Mouse (Mus musculus) intestine, embryonic 16.5 days (tissue): Measurements from ENCODE around the gene Cdh4. TPM values are rescaled to one million over a fixed set of nuclear protein-coding genes. Genes with fewer than 3 reads are reported as not detected.

ENCODE experiments used
- ATAC-seq: fragments of 200-750 bp; cut with Nextera tagmentation; 2 replicates; pipeline ENCODE4 v1.8.0; 2017; ENCODE audit warnings: moderate TSS enrichment, moderate library complexity
- H3K27ac ChIP-seq: fragments of 300-500 bp; sonication (generic); 2 replicates; pipeline ENCODE4 v1.5.1; 2014; ENCODE audit warnings: mild to moderate bottlenecking, low read length
- H3K27me3 ChIP-seq: fragments of 300-500 bp; sonication (generic); replicated peaks from 2 replicates; pipeline ENCODE4 v1.6.1; 2014; ENCODE audit warnings: low read length, control low read depth, mixed read lengths; ENCODE audit not compliant: control insufficient read depth, insufficient read depth
- H3K36me3 ChIP-seq: fragments of 300-500 bp; sonication (generic); 2 replicates; pipeline ENCODE4 v1.6.1; 2014; ENCODE audit warnings: low read length, control low read depth; ENCODE audit not compliant: control insufficient read depth, insufficient read depth
- H3K4me1 ChIP-seq: fragments of 300-500 bp; sonication (generic); 2 replicates; pipeline ENCODE4 v1.6.1; 2014; ENCODE audit warnings: low read length, control low read depth, mixed read lengths; ENCODE audit not compliant: control insufficient read depth, insufficient read depth
- H3K4me2 ChIP-seq: fragments of 300-500 bp; sonication (generic); 2 replicates; pipeline ENCODE4 v1.6.1; 2014; ENCODE audit warnings: low read depth, low read length, control low read depth
- H3K4me3 ChIP-seq: fragments of 300-500 bp; sonication (generic); 2 replicates; pipeline ENCODE4 v1.5.1; 2014; ENCODE audit warnings: mild to moderate bottlenecking, low read length
- H3K9ac ChIP-seq: fragments of 300-500 bp; sonication (generic); 2 replicates; pipeline ENCODE4 v1.6.1; 2014; ENCODE audit warnings: low read depth, low read length
- H3K9me3 ChIP-seq: fragments of 300-500 bp; sonication (generic); 2 replicates; pipeline ENCODE4 v1.6.1; 2016; ENCODE audit warnings: low read length, control low read depth; ENCODE audit not compliant: control insufficient read depth
- WGBS: fragments of 180-500 bp; shearing (Covaris S2); extraction: QIAGEN DNeasy Blood & Tissue Kit; methylation state at CpG from one replicate; pipeline ENCODE4 v1.1.7; 2014; 5-methylcytosine and 5-hydroxymethylcytosine counted together
- polyA plus RNA-seq: library from polyadenylated mRNA; unstranded; fragments of >200 nt; fragmentation: Nextera tagmentation; extraction: Ambion mirVana; gene quantifications from 2 replicates; pipeline ENCODE4 v1.2.1, GENCODE M21; 2015

Cdh4 gene
- polyA plus RNA-seq, 1 experiment from 2014 or later: 2.2 TPM

GRCm38 (mm10) chr2:179729002-179729401 is 286.8 kb downstream of the Cdh4 start:
- H3K27me3 ChIP-seq: no peaks in the 10 kb centered on the region
- WGBS: 47% methylated on average over 8 of the region's 8 CpGs

GRCm38 (mm10) chr2:179729802-179730201 is 287.6 kb downstream of the Cdh4 start:
- H3K4me3 ChIP-seq: no peak overlapping the region
- 0 out of 2 replicates have a peak, but pooled peaks cover 2% of the 10 kb centered on the region for H3K4me1 ChIP-seq
- no peak overlapping the region for H3K27ac ChIP-seq
- 77% methylated on average over 4 of the region's 4 CpGs for WGBS
- no peaks in the 10 kb centered on the region for H3K27me3 ChIP-seq
- no peak for ATAC-seq
- H3K9ac ChIP-seq: no peak overlapping the region
- H3K36me3 ChIP-seq: no peaks in the 10 kb centered on the region
- H3K9me3 ChIP-seq: no peaks in the 10 kb centered on the region
- no peak overlapping the region for H3K4me2 ChIP-seq

More at GRCm38 (mm10) chr2:179729002-179729401, 286.8 kb downstream of the Cdh4 start:
- no peak overlapping the region for H3K9ac ChIP-seq
- no peak overlapping the region for H3K4me3 ChIP-seq
- ATAC-seq: no peak
- H3K4me2 ChIP-seq: no peak overlapping the region
- no peaks in the 10 kb centered on the region for H3K9me3 ChIP-seq
- no peak overlapping the region for H3K27ac ChIP-seq
- H3K4me1 ChIP-seq: 0 out of 2 replicates have a peak, but pooled peaks cover 2% of the 10 kb centered on the region
- H3K36me3 ChIP-seq: no peaks in the 10 kb centered on the region

DNA sequence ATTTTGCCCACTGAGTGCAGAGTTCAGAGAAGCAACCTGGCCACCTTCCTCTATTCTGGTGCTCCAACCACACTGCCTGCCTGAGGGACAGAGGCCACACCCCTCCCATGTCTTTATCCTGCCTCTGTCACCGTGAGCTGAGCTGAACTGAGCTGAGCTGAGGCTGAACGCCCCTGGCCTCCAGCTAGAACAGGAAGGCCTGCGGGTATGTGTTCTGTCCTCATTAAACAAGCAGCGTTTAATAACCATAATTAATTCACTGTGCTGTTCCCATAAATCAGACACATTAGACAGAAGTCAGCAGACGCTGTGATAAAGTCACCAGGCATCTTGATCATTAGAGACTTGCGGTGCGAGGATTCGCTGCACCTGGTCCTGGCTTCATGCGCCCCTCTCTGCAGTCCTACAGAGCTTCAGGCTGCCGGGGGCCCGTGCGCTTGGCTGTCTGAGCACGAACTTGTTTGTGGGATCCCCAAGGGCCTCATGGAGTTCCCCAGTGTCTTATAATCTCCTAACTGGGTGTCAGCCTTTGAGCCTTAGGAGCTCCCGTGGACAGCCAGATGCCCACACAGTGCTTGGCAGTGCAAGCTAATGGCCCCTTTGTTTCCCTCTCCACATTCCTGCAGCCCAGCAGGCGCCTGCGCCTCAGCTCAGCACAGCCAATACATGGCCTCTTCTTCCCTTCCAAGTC is 291.1 kb downstream of the Cdh4 start:
- Histone ChIP-seq H3K4me2 (no peak overlapping the region), H3K27ac (no peak overlapping the region), H3K36me3 (no peaks in the 10 kb centered on the region), H3K27me3 (no peaks in the 10 kb centered on the region), H3K4me1 (no peaks in the 10 kb centered on the region), H3K9ac (no peak overlapping the region), H3K4me3 (no peak overlapping the region), H3K9me3 (no peaks in the 10 kb centered on the region)
- no peak for ATAC-seq
- WGBS: 48% methylated on average over 16 of the region's 16 CpGs

DNA sequence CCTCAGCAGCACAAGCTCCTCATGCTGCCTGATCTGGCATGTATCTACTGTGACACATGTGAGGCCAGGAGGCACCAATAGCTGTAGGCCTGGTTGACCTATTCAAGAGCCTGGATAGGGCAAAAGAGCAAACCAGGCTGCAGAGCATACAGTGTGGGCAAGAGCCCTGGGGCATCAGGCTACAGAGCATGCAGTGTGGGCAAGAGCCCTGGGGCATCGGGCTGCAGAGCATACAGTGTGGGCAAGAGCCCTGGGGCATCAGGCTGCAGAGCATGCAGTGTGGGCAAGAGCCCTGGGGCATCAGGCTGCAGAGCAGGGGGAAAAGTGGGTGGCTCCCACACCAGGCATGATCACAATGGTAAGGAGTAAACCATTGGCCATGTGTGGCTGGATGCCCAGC is 300.2 kb downstream of the Cdh4 start:
- Histone ChIP-seq H3K9me3 (no peaks in the 10 kb centered on the region), H3K9ac (no peak overlapping the region), H3K27me3 (no peaks in the 10 kb centered on the region), H3K4me2 (no peak overlapping the region), H3K27ac (no peak overlapping the region), H3K4me1 (no peaks in the 10 kb centered on the region), H3K36me3 (no peaks in the 10 kb centered on the region), H3K4me3 (no peak overlapping the region)
- no peak for ATAC-seq
- 100% methylated on average over 1 of the region's 1 CpGs for WGBS

DNA sequence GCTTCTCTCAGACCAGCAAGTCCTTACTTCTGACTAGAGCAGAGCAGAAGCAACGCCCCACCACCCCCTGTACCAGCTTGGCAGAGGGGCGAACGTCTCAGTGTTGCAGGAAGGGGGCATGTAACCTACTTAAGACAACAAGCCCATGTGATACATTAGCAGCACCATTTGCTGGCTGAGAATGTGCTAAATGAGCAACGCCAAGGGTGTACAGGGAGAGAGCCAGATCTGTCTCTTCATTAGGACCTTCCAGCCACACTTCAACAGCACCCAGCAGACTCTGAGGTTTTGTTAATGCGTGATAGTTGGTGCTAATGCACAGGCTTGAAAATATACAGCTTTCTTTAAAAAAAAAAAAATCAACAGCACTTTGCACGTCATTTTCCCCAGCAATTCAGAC is 300.6 kb downstream of the Cdh4 start:
- Histone ChIP-seq H3K27ac (no peak overlapping the region), H3K9ac (no peak overlapping the region), H3K4me1 (no peaks in the 10 kb centered on the region), H3K36me3 (no peaks in the 10 kb centered on the region), H3K4me3 (no peak overlapping the region), H3K4me2 (no peak overlapping the region), H3K9me3 (no peaks in the 10 kb centered on the region), H3K27me3 (no peaks in the 10 kb centered on the region)
- 81% methylated on average over 6 of the region's 6 CpGs for WGBS
- ATAC-seq: no peak

GRCm38 (mm10) chr2:179746491-179746890 is 304.3 kb downstream of the Cdh4 start:
- Histone ChIP-seq H3K36me3 (no peaks in the 10 kb centered on the region), H3K27ac (no peak overlapping the region), H3K9me3 (no peaks in the 10 kb centered on the region), H3K27me3 (no peaks in the 10 kb centered on the region), H3K9ac (no peak overlapping the region), H3K4me3 (no peak overlapping the region), H3K4me1 (no peaks in the 10 kb centered on the region), H3K4me2 (no peak overlapping the region)
- WGBS: 55% methylated on average over 7 of the region's 7 CpGs
- ATAC-seq: no peak

- Histone ChIP-seq H3K4me3 (no peak overlapping the region), H3K9me3 (no peaks in the 10 kb centered on the region), H3K27ac (no peak overlapping the region), H3K27me3 (no peaks in the 10 kb centered on the region), H3K9ac (no peak overlapping the region), H3K36me3 (no peaks in the 10 kb centered on the region), H3K4me2 (no peak overlapping the region), H3K4me1 (no peaks in the 10 kb centered on the region)
- no peak for ATAC-seq
- 62% methylated on average over 3 of the region's 3 CpGs for WGBS
These were observed 307.2 kb downstream of the Cdh4 start for GRCm38 (mm10) chr2:179749399-179749798.

DNA sequence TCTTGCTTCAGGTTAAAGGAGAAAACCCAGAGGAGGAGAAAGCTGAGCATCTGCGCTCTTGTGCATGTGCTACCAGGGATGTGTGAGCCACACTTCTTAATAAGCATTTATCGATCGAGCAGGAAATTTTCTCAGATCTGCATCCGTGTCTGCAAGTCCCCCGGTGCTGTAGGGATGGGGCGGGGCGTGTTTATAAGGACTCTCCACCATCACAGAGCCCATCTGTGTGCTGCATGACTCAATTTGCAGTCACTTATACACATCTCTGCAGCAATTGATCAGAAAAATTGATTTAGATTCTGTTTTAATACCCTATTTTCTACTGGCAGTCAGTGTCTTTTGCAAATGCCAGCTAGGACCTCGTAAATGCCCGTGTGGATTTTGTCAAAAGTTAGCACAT is 311.6 kb downstream of the Cdh4 start:
- WGBS: 77% methylated on average over 9 of the region's 9 CpGs
- H3K27ac ChIP-seq: no peak overlapping the region
- H3K9me3 ChIP-seq: no peaks in the 10 kb centered on the region
- H3K36me3 ChIP-seq: no peaks in the 10 kb centered on the region
- no peak overlapping the region for H3K4me2 ChIP-seq
- H3K9ac ChIP-seq: no peak overlapping the region
- no peak overlapping the region for H3K4me3 ChIP-seq
- ATAC-seq: no peak
- H3K4me1 ChIP-seq: no peaks in the 10 kb centered on the region
- H3K27me3 ChIP-seq: no peaks in the 10 kb centered on the region

GRCm38 (mm10) chr2:179754776-179755175 is 312.5 kb downstream of the Cdh4 start:
- Histone ChIP-seq H3K27me3 (no peaks in the 10 kb centered on the region), H3K4me2 (no peak overlapping the region), H3K4me1 (no peaks in the 10 kb centered on the region), H3K9ac (no peak overlapping the region), H3K9me3 (no peaks in the 10 kb centered on the region), H3K27ac (no peak overlapping the region), H3K36me3 (no peaks in the 10 kb centered on the region), H3K4me3 (no peak overlapping the region)
- ATAC-seq: no peak
- 79% methylated on average over 11 of the region's 11 CpGs for WGBS
